1 mouse cellular context compared by ENCODE assay signal in the genomic region with DNA sequence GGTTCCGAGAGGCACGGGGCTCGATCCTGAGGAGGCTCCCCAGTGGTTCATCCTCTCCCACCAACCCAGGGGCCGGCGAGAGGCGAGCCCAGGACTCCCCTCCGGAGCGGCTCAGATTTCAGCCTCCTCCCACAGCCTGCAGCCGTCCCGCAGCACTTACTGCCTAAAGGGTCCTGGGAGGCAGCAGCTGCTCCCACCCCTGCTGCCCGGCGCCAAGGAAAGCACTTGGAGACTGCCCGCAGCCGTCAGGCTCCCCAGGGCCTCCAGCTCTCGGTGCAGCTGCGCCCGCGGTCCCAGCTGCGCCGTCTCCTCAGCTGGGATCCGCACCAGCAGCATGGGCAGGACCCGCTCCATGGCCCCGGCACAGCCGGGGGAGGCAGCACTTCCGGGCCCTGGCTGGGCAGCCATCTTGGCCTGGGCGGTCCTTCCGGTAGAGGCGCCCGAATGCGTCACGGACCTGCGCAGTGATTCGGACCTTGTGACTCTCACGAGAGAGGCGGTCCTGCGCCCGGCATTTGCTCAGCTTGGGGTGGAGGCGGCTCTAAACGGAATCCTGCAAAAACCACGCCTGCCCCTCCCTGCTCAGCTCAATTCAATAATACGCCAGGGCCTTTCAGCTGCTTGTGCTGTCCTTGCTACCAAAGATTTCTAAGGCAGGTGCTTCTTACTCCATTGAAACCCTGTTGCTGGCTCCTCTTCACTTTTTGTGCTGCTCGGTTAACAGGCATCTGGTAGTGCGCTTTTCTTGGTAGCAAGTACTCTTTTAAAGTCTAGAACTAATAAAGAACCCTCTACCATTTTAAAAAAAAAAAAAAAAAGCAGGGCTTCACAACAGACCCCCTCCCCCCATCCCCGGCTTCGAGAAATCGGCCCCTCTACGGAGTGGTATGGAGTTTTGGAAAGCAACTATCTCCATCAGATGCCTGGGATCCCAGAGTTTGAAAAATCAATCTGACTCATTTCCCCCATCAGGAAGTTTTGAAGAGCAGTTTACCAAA.
TF ChIP-seq lines count a peak whose summit lies in the region.

Spg11 (minus strand) TSS at position 426 of the 998 bp plus-strand sequence.

TF ChIP-seq in MEL, 35 proteins besides CTCF, POLR2A, EP300 and RAD21 (continued from another document):
- TF ChIP-seq MYB (IDR thresholded peaks at IDR 0.05; ENCODE audit: low read depth, low read length): no peak
- no peak for TF ChIP-seq ZC3H11A (IDR thresholded peaks at IDR 0.05; ENCODE audit: low read depth, low read length)
- TF ChIP-seq TCF12 (IDR thresholded peaks at IDR 0.05; ENCODE audit: low read depth, low read length): peak; percentile 73
- peak; percentile 67 for TF ChIP-seq CHD2 (IDR thresholded peaks at IDR 0.05; ENCODE audit: low read length)
- no peak; the same call in 1 of the 2 replicates for TF ChIP-seq CHD1 (IDR thresholded peaks at IDR 0.05; ENCODE audit: low read depth, low read length)
- peak; percentile 95 for TF ChIP-seq NRF1 (IDR thresholded peaks at IDR 0.05; ENCODE audit: insufficient read depth, low read depth, low read length, poor library complexity, severe bottlenecking)
- TF ChIP-seq TBP (IDR thresholded peaks at IDR 0.05; ENCODE audit: low read depth, low read length): peak; percentile 89
- no peak for TF ChIP-seq MEF2A (IDR thresholded peaks at IDR 0.05; ENCODE audit: extremely low read depth, insufficient replicate concordance, low read depth, low read length, poor library complexity, severe bottlenecking)
- TF ChIP-seq ZNF384 (IDR thresholded peaks at IDR 0.05; ENCODE audit: low read depth, low read length): peak; percentile 87
- TF ChIP-seq POLR2AphosphoS5 (IDR thresholded peaks at IDR 0.05; ENCODE audit: borderline replicate concordance, low read depth, low read length): no peak
- no peak for TF ChIP-seq SMC3 (IDR thresholded peaks at IDR 0.05; ENCODE audit: low read depth, low read length)
